Mouse (Mus musculus): ENCODE results near the gene Htr2a. TPM values are rescaled to one million over a fixed set of nuclear protein-coding genes. Genes with fewer than 3 reads are reported as not detected.
A peak's percentile ranks its signal among the peaks of the same experiment; 100 is the strongest.

The Htr2a gene
- polyA plus RNA-seq, 1 experiment from 2014 or later = 0.49 TPM

DNA sequence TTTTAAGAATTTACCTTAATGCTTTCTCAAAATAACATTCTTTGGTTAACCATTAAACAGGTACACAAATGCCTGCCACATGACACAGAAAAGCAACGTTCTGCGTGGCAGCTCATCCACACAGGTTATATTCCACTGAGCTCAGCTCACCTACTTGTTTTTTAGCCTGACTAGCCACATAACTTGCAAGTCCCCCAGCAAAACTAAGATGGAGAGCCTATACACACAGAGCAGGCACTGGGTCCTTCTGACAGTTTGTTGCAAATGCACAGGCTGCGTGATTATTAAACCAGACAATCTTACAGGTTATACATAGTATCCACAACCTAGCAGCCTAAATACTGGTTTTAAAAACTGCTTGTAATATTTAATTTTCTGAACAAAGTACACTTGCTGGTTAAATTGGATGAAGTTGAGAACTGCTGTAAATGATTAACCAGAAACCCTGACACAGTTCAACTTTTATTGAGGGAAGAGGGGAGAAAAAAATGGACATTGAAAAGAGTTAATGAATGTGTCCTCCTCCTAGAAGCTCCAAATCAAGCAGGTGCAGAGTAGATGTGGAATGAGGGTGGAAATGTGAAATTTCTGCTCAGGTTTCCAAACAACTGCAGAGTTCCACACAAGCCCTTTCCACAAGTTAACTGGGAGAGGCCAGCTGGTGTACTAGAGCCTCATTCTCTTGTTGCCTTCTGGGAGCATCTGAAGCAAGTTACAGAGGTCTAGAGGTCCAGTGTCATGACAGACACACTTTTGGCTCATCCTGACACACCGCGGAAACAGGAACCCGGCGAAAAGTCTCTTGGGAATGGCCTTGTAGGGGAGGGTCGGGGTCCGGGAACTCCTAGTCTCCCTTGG lies 90.8 kb downstream of the Htr2a start:
- Histone ChIP-seq H3K27ac (ENCODE audit: low read depth, low read length) (no peak overlapping the region), H3K4me2 (ENCODE audit: low read depth) (peak overlapping the region; percentile 70), H3K9ac (ENCODE audit: low read length) (no peak overlapping the region), H3K4me3 (ENCODE audit: low read depth, low read length) (peak overlapping the region; percentile 72), H3K36me3 (ENCODE audit: control insufficient read depth, insufficient read depth, low read length) (no peaks in the 10 kb centered on the region), H3K9me3 (ENCODE audit: control insufficient read depth, low read length) (no peaks in the 10 kb centered on the region), H3K4me1 (ENCODE audit: control insufficient read depth, insufficient read depth, low read length) (peaks cover 6% of the 10 kb centered on the region; the same call in 1 of the 2 replicates), H3K27me3 (ENCODE audit: control insufficient read depth, insufficient read depth, low read length) (no peaks in the 10 kb centered on the region)
- WGBS = 27% methylated on average over 9 of the region's 9 CpGs
- no peak for DNase-seq (ENCODE audit: low spot score)
- ATAC-seq (ENCODE audit: insufficient read depth, low FRiP score, low TSS enrichment) = no peak

DNA sequence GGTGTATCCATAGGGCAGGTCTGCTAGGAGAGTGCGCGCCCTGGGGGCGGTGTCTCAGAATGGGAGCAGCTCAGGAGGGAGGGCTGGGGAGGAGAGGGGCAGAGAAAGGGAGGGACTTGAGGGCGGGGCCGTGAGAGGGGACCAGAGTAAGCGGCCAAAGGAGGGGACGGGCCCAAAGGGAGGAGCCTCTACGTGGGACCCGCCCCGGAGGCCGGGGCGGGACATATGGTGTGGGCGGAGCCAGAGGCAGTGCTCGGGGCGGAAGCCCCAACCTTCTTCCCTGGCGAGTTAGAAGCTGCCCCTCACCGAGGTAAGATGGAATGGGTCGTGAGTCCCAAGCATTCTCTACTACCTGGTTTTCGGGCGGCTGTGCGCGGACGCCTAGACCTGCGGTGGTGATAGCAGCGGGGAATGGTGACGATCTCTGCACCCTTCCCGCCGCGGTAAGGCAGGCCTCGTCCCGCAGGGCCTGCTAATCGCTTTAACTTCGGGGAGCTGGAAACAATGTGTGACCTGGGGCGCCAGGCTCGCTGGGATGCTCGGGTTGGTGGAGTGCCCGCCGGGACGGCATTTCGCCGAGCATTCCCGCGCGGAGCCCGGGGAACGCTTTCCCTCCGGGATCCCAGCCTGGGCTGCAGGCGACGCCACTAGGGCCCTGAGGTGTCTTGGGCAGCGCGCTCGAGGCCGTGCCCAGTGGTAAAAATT lies 91.6 kb downstream of the Htr2a start, which contains the start of gene Esd:
TSS of gene Esd (plus strand) at position 219 of the 705 bp plus-strand sequence.
- DNase-seq (ENCODE audit: low spot score) = peak; percentile 95
- peak within 1 kb of the TSS; percentile 74 for H3K9ac ChIP-seq (ENCODE audit: low read length)
- H3K4me2 ChIP-seq (ENCODE audit: low read depth) = peak within 1 kb of the TSS; percentile 70
- WGBS = under 1% methylated on average over 53 of the region's 53 CpGs
- no peaks in the 10 kb centered on the region for H3K27me3 ChIP-seq (ENCODE audit: control insufficient read depth, insufficient read depth, low read length)
- no peaks in the 10 kb centered on the region for H3K9me3 ChIP-seq (ENCODE audit: control insufficient read depth, low read length)
- peaks cover 6% of the 10 kb centered on the region; the same call in 1 of the 2 replicates for H3K4me1 ChIP-seq (ENCODE audit: control insufficient read depth, insufficient read depth, low read length)
- H3K36me3 ChIP-seq (ENCODE audit: control insufficient read depth, insufficient read depth, low read length) = no peaks in the 10 kb centered on the region
- ATAC-seq (ENCODE audit: insufficient read depth, low FRiP score, low TSS enrichment) = peak; percentile 98
- H3K27ac ChIP-seq (ENCODE audit: low read depth, low read length) = peak within 1 kb of the TSS; percentile 40
- H3K4me3 ChIP-seq (ENCODE audit: low read depth, low read length) = peak within 1 kb of the TSS; percentile 72

DNA sequence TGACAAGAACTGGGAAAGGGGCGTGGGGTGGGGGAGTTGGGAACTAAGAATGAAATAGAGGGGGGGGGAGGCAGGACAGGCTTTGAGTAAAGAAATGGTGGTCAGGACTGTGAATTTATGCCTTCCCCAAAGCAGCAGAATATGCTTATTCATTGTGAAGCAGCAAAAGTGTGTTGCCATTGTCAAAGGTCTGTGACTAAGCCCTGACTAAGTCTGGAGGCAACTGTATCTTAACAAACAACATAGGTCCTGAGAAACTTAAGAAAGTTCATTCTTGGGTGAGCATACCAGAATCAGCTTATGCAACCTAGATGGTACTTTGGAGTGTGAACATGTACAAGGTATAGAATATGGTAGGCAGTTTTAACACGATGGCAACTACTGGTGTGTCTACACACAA lies 92.8 kb downstream of the Htr2a start:
- Histone ChIP-seq H3K27me3 (ENCODE audit: control insufficient read depth, insufficient read depth, low read length) (no peaks in the 10 kb centered on the region), H3K9me3 (ENCODE audit: control insufficient read depth, low read length) (no peaks in the 10 kb centered on the region), H3K4me2 (ENCODE audit: low read depth) (peak overlapping the region; percentile 16; the same call in 1 of the 2 replicates), H3K27ac (ENCODE audit: low read depth, low read length) (no peak overlapping the region), H3K4me1 (ENCODE audit: control insufficient read depth, insufficient read depth, low read length) (peaks cover 6% of the 10 kb centered on the region; the same call in 1 of the 2 replicates), H3K36me3 (ENCODE audit: control insufficient read depth, insufficient read depth, low read length) (no peaks in the 10 kb centered on the region), H3K9ac (ENCODE audit: low read length) (no peak overlapping the region), H3K4me3 (ENCODE audit: low read depth, low read length) (no peak overlapping the region)
- DNase-seq (ENCODE audit: low spot score) (no peak), ATAC-seq (ENCODE audit: insufficient read depth, low FRiP score, low TSS enrichment) (no peak)
- WGBS = 61% methylated on average over 2 of the region's 2 CpGs

DNA sequence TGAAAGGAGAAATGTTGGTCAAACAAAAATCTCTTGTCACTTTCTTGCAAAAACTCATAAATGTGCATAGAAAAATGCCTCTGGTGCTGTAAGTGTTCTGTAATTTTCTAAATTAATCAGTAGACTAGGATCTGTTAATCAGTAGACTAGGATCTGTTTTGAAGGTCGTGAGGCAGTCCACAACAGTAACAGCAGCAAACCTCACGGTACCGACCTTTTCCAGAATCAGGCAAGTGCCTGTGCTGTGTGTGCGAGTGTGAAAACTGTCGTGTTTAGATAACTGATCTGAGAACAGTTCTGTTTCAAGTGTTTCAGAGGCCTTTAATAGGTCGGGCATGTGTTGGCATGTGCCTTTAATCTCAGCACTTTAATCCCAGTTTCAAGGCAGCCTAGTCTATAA lies 94.8 kb downstream of the Htr2a start:
- 90% methylated on average over 6 of the region's 6 CpGs for WGBS
- Histone ChIP-seq H3K27ac (ENCODE audit: low read depth, low read length) (no peak overlapping the region), H3K36me3 (ENCODE audit: control insufficient read depth, insufficient read depth, low read length) (no peaks in the 10 kb centered on the region; the same call in 1 of the 2 replicates), H3K9ac (ENCODE audit: low read length) (no peak overlapping the region), H3K4me2 (ENCODE audit: low read depth) (no peak overlapping the region), H3K4me1 (ENCODE audit: control insufficient read depth, insufficient read depth, low read length) (peaks cover 6% of the 10 kb centered on the region; the same call in 1 of the 2 replicates), H3K4me3 (ENCODE audit: low read depth, low read length) (no peak overlapping the region), H3K9me3 (ENCODE audit: control insufficient read depth, low read length) (no peaks in the 10 kb centered on the region), H3K27me3 (ENCODE audit: control insufficient read depth, insufficient read depth, low read length) (no peaks in the 10 kb centered on the region)
- ATAC-seq (ENCODE audit: insufficient read depth, low FRiP score, low TSS enrichment) (no peak), DNase-seq (ENCODE audit: low spot score) (no peak)

DNA sequence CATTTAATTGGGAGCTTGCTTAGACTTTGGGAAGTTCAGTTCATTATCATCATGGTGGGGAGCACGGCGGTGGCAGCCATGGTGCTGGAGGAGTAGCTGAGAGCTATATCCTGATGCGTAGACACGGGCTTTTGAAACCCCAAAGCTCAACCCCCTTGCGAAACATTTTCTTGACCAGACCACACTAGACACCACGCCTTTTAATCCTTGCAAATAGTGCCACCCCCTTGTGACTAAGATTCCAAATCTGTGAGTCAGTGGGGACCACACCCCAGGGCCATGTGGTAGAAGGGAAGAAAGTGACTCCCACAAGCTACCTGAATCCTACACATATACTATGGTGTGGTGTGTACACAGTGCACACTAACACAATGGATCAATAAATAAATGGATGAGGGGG lies 96.2 kb downstream of the Htr2a start:
- ATAC-seq (ENCODE audit: insufficient read depth, low FRiP score, low TSS enrichment) (no peak), DNase-seq (ENCODE audit: low spot score) (no peak)
- Histone ChIP-seq H3K27ac (ENCODE audit: low read depth, low read length) (no peak overlapping the region), H3K4me2 (ENCODE audit: low read depth) (no peak overlapping the region), H3K9me3 (ENCODE audit: control insufficient read depth, low read length) (no peaks in the 10 kb centered on the region), H3K27me3 (ENCODE audit: control insufficient read depth, insufficient read depth, low read length) (no peaks in the 10 kb centered on the region), H3K36me3 (ENCODE audit: control insufficient read depth, insufficient read depth, low read length) (no peaks in the 10 kb centered on the region; the same call in 1 of the 2 replicates), H3K4me3 (ENCODE audit: low read depth, low read length) (no peak overlapping the region), H3K4me1 (ENCODE audit: control insufficient read depth, insufficient read depth, low read length) (peaks cover 6% of the 10 kb centered on the region; the same call in 1 of the 2 replicates), H3K9ac (ENCODE audit: low read length) (no peak overlapping the region)
- 96% methylated on average over 6 of the region's 6 CpGs for WGBS

Other genes starting within 250 kb of the Htr2a start
- gene Esd, start 91.5 kb downstream of the Htr2a start, polyA plus RNA-seq (2014; fragmentation: Nextera tagmentation; extraction: Ambion mirVana) = 351 and 358 TPM in 2 replicates

Measured in neural tube, embryonic 11.5 days (tissue).